Mouse (Mus musculus) frontal cortex, postnatal 36 days (tissue): ENCODE data around the gene Olfr1510.
A peak's percentile ranks its signal among the peaks of the same experiment; 100 is the strongest.
"Not testable (repeated sequence)": the region's sequence is repeated elsewhere in the genome, so short reads cannot be mapped to it uniquely, and the experiment has no call there.

Source experiments
- DNase-seq, 2 experiments: peaks; one replicate each; pipeline ENCODE4 v3.0.0; 2022; ENCODE audit warnings: low spot score in 2 of 2

The Olfr1510 gene

DNA sequence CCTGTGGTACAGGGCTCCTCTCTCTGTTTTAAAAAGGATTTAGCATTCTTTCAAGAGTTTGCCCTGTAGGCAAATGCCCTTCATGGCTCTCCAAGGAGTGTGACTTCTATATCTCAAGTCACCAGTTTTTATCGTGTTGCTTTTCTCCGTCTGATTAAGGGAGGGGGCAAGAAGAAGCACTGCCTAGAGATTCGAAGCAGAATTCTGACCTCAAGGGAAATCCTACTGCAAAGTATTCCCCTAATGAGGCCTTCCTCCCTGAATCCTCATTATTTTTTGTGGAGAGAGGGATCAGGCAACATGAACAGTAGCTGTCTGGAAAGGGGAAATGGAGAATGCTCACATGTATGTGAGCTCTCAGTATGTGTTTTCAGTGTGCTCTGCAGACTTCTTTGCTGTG, at the start of gene Olfr1510:
Olfr1510 (minus strand) TSS at position 101 of the 400 bp plus-strand sequence.
- DNase-seq: no peak

DNA sequence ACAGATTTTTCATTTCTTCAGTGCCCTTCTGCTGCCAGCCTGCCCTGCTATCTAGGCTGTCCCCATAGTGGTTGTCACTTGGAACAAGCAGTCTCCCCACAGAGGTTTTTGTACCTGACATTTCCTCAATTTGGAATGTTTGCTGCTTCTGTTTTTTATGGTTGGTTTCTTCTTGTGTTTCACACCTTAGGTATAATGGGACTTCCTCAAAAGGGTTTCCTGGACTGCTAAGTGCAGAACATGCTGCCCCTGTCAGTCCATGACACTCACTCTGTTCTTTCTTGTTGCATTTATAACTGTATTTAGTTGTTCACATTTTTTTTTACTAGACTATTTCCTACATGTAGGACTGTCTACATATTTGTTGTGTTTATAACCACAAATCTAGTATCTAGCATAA, 47.8 kb upstream of the Olfr1510 start:
- DNase-seq: no peak

DNA sequence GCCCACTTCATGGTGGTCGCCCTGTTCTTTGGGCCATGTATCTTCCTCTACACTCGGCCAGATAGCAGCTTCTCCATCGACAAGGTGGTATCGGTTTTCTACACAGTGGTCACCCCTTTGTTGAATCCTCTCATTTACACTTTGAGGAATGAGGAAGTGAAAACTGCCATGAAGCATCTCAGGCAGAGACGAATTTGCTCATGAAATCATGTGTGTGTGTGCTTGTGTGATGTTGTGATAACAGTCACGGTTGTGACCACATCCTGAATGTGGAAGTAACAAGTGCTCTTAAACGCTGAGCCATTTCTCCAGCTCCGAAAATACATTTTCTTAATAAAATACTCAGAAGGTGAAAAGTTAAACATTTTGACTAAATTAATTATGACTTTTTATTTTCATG, 37.0 kb upstream of the Olfr1510 start:
- no peak for DNase-seq

DNA sequence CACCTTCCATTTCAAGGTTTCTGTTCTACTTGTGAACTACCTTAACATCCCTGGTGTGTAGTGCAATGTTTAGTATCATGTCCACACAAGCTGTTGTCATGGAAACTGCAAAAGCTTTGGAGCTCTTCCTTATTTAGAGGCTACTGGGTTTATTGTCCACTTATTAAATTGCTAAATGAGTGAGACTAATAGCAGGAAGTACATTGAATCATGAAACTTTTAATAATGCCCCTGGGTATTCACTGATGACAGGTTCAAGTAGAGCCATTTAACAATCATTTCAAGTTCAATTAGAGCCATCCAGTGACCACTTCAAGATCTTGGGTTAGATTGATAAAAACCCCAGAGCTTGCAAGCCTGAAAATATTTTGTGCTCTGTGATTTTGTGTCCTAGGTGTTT, 28.5 kb upstream of the Olfr1510 start, which contains the start of gene Olfr1509:
Olfr1509 (plus strand) TSS at position 301 of the 400 bp plus-strand sequence.
- no peak for DNase-seq

DNA sequence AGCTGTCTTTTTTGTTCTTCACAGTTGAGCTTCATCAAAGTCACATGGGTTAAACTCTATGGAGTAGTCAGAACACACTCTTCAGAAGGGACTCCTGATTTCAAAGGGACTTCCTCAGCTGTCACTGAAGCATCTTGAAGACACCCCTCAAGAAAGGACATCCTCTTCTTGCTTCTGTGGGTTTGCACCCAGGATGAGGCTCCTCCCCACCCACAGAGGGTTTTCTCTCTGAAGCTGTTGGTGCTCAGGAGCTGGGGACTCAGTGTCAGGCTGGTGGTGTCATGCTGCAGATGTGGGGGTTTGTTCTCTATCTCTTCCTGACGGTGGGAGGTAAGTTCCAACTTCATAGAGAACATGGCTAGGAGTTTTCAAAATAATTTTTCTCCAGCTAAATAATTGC, 13.5 kb upstream of the Olfr1510 start:
- DNase-seq: no peak

DNA sequence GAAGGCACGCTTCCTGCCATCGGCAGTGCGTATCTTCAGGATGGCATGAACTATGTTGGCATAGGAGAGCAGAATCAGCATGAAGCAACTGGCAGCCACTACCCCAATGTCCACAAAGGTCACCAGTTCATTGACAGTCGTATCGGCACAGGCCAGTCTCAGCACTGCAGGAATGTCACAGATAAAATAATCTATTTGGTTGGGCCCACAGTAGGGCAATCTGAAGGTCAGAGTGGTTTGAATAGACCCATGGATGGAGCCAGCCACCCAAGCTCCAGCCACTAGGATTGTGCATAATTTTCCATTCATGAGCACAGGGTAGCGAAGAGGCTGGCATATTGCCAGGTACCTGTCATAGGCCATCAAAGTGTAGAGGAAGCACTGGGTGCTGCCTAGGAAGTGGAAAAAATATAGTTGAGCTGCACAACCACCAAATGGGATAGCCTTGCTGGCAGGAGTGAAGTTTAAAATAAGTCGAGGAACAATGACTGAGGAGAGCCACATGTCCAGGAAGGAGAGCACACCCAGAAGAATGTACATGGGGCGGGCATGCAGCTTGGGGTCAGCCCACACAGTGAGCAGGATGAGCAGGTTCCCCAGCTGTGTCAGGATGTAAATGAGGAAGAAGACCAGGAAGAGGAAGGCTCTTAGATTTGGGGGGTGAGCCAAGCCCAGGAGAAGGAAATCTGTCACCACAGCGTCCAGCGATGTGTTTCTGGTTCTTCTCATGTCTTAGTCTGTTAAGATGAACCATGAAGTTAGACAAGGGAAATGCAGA, 3.8 kb downstream of the Olfr1510 start:
- DNase-seq: not testable (repeated sequence)

DNA sequence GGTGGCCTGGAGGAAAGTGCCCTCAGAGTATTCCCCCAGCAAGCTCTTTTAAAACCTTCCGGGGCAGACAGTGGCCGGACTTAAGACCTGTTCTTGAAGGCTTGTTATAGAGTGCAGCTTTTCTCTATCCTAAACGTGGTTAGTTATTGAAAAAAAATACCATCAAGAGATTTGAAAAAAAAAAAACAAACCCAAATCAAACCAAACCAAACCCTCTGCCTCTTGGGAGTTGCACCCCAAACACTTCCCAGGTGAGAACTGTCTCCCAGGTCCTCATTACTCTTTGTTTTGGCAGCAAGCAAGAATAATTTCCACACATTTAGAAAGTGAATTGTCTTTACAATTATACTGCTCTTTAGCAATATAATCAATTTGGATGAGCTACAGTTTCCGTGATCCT, 16.9 kb downstream of the Olfr1510 start, which contains the start of gene Olfr1511:
Olfr1511 (minus strand) TSS at position 101 of the 400 bp plus-strand sequence.
- no peak for DNase-seq

DNA sequence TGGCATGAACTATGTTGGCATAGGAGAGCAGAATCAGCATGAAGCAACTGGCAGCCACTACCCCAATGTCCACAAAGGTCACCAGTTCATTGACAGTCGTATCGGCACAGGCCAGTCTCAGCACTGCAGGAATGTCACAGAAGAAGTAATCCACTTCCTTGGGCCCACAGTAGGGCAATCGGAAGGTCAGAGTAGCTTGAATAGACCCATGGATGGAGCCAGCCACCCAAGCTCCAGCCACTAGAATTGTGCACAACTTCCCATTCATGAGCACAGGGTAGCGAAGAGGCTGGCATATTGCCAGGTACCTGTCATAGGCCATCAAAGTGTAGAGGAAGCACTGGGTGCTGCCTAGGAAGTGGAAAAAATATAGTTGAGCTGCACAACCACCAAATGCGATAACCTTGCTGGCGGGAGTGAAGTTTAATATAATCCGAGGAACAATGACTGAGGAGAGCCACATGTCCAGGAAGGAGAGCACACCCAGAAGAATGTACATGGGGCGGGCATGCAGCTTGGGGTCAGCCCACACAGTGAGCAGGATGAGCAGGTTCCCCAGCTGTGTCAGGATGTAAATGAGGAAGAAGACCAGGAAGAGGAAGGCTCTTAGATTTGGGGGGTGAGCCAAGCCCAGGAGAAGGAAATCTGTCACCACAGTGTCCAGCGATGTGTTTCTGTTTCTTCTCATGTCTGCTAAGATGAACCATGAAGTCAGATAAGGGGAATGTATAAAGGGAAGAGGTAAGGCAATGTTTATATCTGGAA, 23.9 kb downstream of the Olfr1510 start:
- not testable (repeated sequence) for DNase-seq

DNA sequence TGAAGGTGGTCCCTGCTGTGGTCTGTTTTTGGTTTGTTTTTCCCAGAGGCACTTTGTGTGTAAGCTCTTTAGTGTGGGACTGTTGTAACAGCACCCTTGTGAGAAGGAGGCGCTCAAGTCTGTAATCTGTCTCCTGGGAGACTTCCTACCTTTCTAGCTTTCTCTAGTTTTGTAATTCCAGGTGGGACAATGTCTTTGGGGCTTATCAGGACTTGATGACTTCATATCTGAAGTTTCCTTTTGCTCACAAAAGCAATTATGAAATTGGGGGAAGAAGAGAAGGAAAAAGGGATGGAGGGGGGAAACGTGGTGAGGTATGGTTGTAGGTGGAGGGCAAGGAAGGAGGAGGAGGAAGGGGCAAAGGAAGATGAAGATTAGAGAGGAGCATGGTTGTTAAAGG, 35.1 kb downstream of the Olfr1510 start, which contains the start of gene Olfr1512:
Olfr1512 (minus strand) TSS at position 101 of the 400 bp plus-strand sequence.
- DNase-seq: no peak

DNA sequence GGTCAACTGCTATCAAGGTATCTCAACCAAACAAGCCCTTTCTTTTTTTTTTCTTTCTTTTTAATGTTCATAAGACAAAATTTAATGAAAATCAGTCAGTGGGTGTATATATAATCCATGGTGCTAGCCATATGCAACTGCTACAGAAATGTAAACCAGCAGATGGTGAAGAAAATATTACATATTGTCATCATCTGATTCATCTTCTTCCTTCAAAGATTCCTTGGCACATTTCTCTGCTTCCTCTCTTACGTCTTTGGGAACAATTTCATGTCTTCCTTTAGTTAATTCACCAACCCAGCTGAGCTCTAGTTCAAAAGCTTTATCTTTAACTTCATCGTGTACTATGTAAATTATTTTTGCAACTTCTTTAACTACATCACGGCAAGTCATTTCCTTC, 45.4 kb downstream of the Olfr1510 start:
- peak in 1 of 2 experiments; percentile 6 for DNase-seq
